8 mouse cellular contexts compared by ENCODE assay signal in the genomic region with DNA sequence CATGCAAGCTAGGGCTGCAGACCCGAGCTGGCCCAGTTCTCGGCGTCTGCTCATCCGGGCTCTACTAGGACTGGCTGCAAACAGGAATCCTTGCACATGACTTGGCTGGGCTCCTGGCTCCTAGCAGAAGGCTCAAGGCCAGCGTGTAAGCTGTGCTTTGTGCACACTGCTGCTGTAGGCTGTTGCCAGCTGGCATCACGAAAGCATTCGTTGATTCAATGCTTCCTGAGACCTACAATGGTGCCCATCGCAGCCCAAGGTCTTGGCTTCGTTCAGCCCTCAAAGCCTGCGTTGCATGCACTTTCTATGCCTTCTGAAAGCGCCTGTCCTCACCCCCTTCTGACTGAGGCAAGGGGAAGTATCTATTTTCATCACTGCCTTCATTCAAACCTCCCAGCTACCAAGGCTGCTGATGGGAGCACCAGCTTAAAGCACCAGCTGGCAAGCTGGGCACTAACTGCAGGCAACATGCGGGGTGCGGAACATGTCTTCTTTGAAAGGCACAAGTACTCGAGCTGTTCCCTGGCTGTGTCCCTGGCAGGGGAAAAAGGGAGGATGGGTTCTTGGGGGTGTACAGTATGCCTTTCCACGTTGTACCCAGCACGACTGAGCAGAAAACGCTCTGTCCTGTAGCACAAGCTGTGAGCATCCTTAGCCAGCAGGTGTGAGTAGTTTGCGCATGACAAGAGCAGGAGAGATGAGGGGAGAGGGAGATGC. TPM values are rescaled to one million over a fixed set of nuclear protein-coding genes. Genes with fewer than 3 reads are reported as not detected.
A peak's percentile ranks its signal among the peaks of the same experiment; 100 is the strongest.
DNase-seq lines count a peak whose midpoint lies in the region; ATAC-seq and TF ChIP-seq lines count a peak whose summit lies in the region.

No protein-coding gene starts in this region.

- H3K4me3 ChIP-seq in erythroblast, embryonic 14.5 days (replicated peaks), result peak overlapping the region; percentile 84
- H3K4me3 ChIP-seq in embryonic fibroblast, embryonic 13.5 days (ENCODE audit: insufficient read depth, low read length), result peak overlapping the region; percentile 78
- H3K4me3 ChIP-seq in heart, embryonic 11.5 days (ENCODE audit: low read depth, low read length), result peak overlapping the region; percentile 84; the same call in 1 of the 2 replicates
- peak overlapping the region; percentile 84 for H3K4me3 ChIP-seq in kidney, embryonic 15.5 days (replicated peaks)
- H3K4me3 ChIP-seq in limb, embryonic 13.5 days, result peak overlapping the region; percentile 68

- no peaks in the 10 kb centered on the region for H3K27me3 ChIP-seq in erythroblast, embryonic 14.5 days (ENCODE audit: control insufficient read depth)
- H3K27me3 ChIP-seq in heart, embryonic 11.5 days (ENCODE audit: control insufficient read depth, insufficient read depth, low read length), result no peaks in the 10 kb centered on the region
- no peaks in the 10 kb centered on the region for H3K27me3 ChIP-seq in kidney, embryonic 15.5 days
- no peaks in the 10 kb centered on the region for H3K27me3 ChIP-seq in limb, embryonic 13.5 days

- peaks cover 35% of the 10 kb centered on the region for H3K4me1 ChIP-seq in erythroblast, embryonic 14.5 days (ENCODE audit: control insufficient read depth)
- 0 out of 2 replicates have a peak, but pooled peaks cover 5% of the 10 kb centered on the region for H3K4me1 ChIP-seq in embryonic fibroblast, embryonic 13.5 days (ENCODE audit: control insufficient read depth, insufficient read depth, low read length)
- peaks cover 16% of the 10 kb centered on the region for H3K4me1 ChIP-seq in heart, embryonic 11.5 days (ENCODE audit: control insufficient read depth, insufficient read depth, low read length)
- H3K4me1 ChIP-seq in kidney, embryonic 15.5 days, result peaks cover 28% of the 10 kb centered on the region
- H3K4me1 ChIP-seq in limb, embryonic 13.5 days, result peaks cover 22% of the 10 kb centered on the region

- peak overlapping the region; percentile 59 for H3K27ac ChIP-seq in embryonic fibroblast, embryonic 13.5 days (ENCODE audit: insufficient read depth, low read length)
- H3K27ac ChIP-seq in heart, embryonic 11.5 days (ENCODE audit: low read depth, low read length), result no peak overlapping the region
- peak overlapping the region; percentile 69 for H3K27ac ChIP-seq in kidney, embryonic 15.5 days
- peak overlapping the region; percentile 66 for H3K27ac ChIP-seq in limb, embryonic 13.5 days

- peak; percentile 14 for DNase-seq in naive thymus-derived CD4-positive, alpha-beta T cell, adult 2 months (ENCODE audit: low read depth)
- peak; percentile 32 for DNase-seq in urinary bladder, postnatal 25 days (ENCODE audit: low spot score)

- peak; percentile 16; the same call in 1 of the 2 replicates for TF ChIP-seq POLR2A in embryonic fibroblast, embryonic 13.5 days (IDR thresholded peaks at IDR 0.05; ENCODE audit: low read depth, low read length)

- WGBS in heart, embryonic 11.5 days (ENCODE audit: insufficient replicate concordance), result 59% methylated on average over 18 of the region's 18 CpGs
- WGBS in kidney, embryonic 15.5 days, result 65% methylated on average over 18 of the region's 18 CpGs
- 64% methylated on average over 18 of the region's 18 CpGs for WGBS in limb, embryonic 13.5 days

- H3K4me2 ChIP-seq in heart, embryonic 11.5 days, result peak overlapping the region; percentile 97
- H3K4me2 ChIP-seq in kidney, embryonic 15.5 days, result peak overlapping the region; percentile 94
- peak overlapping the region; percentile 89 for H3K4me2 ChIP-seq in limb, embryonic 13.5 days (replicated peaks)

- peaks cover 35% of the 10 kb centered on the region for H3K36me3 ChIP-seq in erythroblast, embryonic 14.5 days (ENCODE audit: control insufficient read depth)
- H3K36me3 ChIP-seq in heart, embryonic 11.5 days (ENCODE audit: control insufficient read depth, insufficient read depth, low read length), result no peaks in the 10 kb centered on the region
- H3K36me3 ChIP-seq in kidney, embryonic 15.5 days, result peaks cover 43% of the 10 kb centered on the region
- peaks cover 41% of the 10 kb centered on the region for H3K36me3 ChIP-seq in limb, embryonic 13.5 days

- H3K9ac ChIP-seq in heart, embryonic 11.5 days (ENCODE audit: low read depth, low read length), result no peak overlapping the region; the same call in 1 of the 2 replicates
- peak overlapping the region; percentile 67 for H3K9ac ChIP-seq in kidney, embryonic 15.5 days
- H3K9ac ChIP-seq in limb, embryonic 13.5 days, result peak overlapping the region; percentile 77

- ATAC-seq in erythroblast, adult 5-6 weeks (replicated peaks; ENCODE audit: low FRiP score, poor library complexity, severe bottlenecking), result no peak
- no peak for ATAC-seq in heart, embryonic 11.5 days (replicated peaks; ENCODE audit: insufficient number of reproducible peaks, low FRiP score, low TSS enrichment)
- 0 out of 2 replicates have a peak, but pooled peaks have one; percentile 19 for ATAC-seq in kidney, embryonic 15.5 days (replicated peaks; ENCODE audit: low FRiP score)
- no peak for ATAC-seq in limb, embryonic 13.5 days (ENCODE audit: low FRiP score, low read depth)

- no peak for TF ChIP-seq CTCF in embryonic fibroblast, embryonic 13.5 days (IDR thresholded peaks at IDR 0.05; ENCODE audit: borderline replicate concordance, insufficient read depth, low read length)

- H3K9me3 ChIP-seq in erythroblast, embryonic 14.5 days (ENCODE audit: control insufficient read depth, low read length), result no peaks in the 10 kb centered on the region
- H3K9me3 ChIP-seq in heart, embryonic 11.5 days (replicated peaks; ENCODE audit: control insufficient read depth, low read length), result no peaks in the 10 kb centered on the region
- H3K9me3 ChIP-seq in kidney, embryonic 15.5 days (replicated peaks), result no peaks in the 10 kb centered on the region
- no peaks in the 10 kb centered on the region for H3K9me3 ChIP-seq in limb, embryonic 13.5 days

RNA-seq across cellular contexts. Expression of a gene that starts 0.8 kb away (rescaled TPM):
- polyA plus RNA-seq in erythroblast, embryonic 14.5 days (2012), result 2.5 TPM in 2 replicates
- 22.6 and 34.2 TPM in 2 replicates for total RNA-seq in erythroblast, adult 5-6 weeks (2015; ENCODE audit: low replicate concordance)
- 10.0 and 14.6 TPM in 2 replicates for total RNA-seq in erythroblast, adult 5-6 weeks (2017; ENCODE audit: low replicate concordance)
- polyA plus RNA-seq in embryonic fibroblast, embryonic 13.5 days (2011; ENCODE audit: insufficient read length, low read depth, missing spikeins), result 35.8 and 40.8 TPM in 2 replicates
- 32.4 and 38.9 TPM in 2 replicates for polyA plus RNA-seq in heart, embryonic 11.5 days (2014; fragmentation: Nextera tagmentation; extraction: Ambion mirVana)
- 53.7 and 54.6 TPM in 2 replicates for polyA plus RNA-seq in kidney, embryonic 15.5 days (2015; fragmentation: Nextera tagmentation; extraction: Ambion mirVana)
- polyA plus RNA-seq in limb, embryonic 13.5 days (2015; fragmentation: Nextera tagmentation; extraction: Ambion mirVana), result 56.3 and 56.4 TPM in 2 replicates

RNA-seq across cellular contexts. Expression of a gene that starts 37.8 kb away (rescaled TPM):
- polyA plus RNA-seq in erythroblast, embryonic 14.5 days (2012), result 0.78 and 0.94 TPM in 2 replicates
- 15.8 and 15.9 TPM in 2 replicates for total RNA-seq in erythroblast, adult 5-6 weeks (2015; ENCODE audit: low replicate concordance)
- total RNA-seq in erythroblast, adult 5-6 weeks (2017; ENCODE audit: low replicate concordance), result 5.6 and 9.4 TPM in 2 replicates
- polyA plus RNA-seq in embryonic fibroblast, embryonic 13.5 days (2011; ENCODE audit: insufficient read length, low read depth, missing spikeins), result 57.5 and 66.3 TPM in 2 replicates
- 50.6 and 59.5 TPM in 2 replicates for polyA plus RNA-seq in heart, embryonic 11.5 days (2014; fragmentation: Nextera tagmentation; extraction: Ambion mirVana)
- 71.3 and 82.3 TPM in 2 replicates for polyA plus RNA-seq in kidney, embryonic 15.5 days (2015; fragmentation: Nextera tagmentation; extraction: Ambion mirVana)
- 83.0 and 86.4 TPM in 2 replicates for polyA plus RNA-seq in limb, embryonic 13.5 days (2015; fragmentation: Nextera tagmentation; extraction: Ambion mirVana)

RNA-seq across cellular contexts. Expression of a gene that starts 53.8 kb away (rescaled TPM):
- not detected in 2 replicates for polyA plus RNA-seq in erythroblast, embryonic 14.5 days (2012)
- total RNA-seq in erythroblast, adult 5-6 weeks (2015; ENCODE audit: low replicate concordance), result not detected in 2 replicates
- total RNA-seq in erythroblast, adult 5-6 weeks (2017; ENCODE audit: low replicate concordance), result not detected in 2 replicates
- not detected in 2 replicates for polyA plus RNA-seq in embryonic fibroblast, embryonic 13.5 days (2011; ENCODE audit: insufficient read length, low read depth, missing spikeins)
- polyA plus RNA-seq in heart, embryonic 11.5 days (2014; fragmentation: Nextera tagmentation; extraction: Ambion mirVana), result 0.06 and 0.16 TPM in 2 replicates
- 0.78 and 1.1 TPM in 2 replicates for polyA plus RNA-seq in kidney, embryonic 15.5 days (2015; fragmentation: Nextera tagmentation; extraction: Ambion mirVana)
- 0.79 and 1.2 TPM in 2 replicates for polyA plus RNA-seq in limb, embryonic 13.5 days (2015; fragmentation: Nextera tagmentation; extraction: Ambion mirVana)

Comparison
In these comparisons a context has a peak if more than half of its experiments do, and no peak if none do; other contexts are left out.
1. RNA of a gene that starts 37.8 kb away (polyA plus RNA-seq): 83.0 to 86.4 TPM in limb, embryonic 13.5 days, 71.3 to 82.3 TPM in kidney, embryonic 15.5 days, 57.5 to 66.3 TPM in embryonic fibroblast, embryonic 13.5 days and 50.6 to 59.5 TPM in heart, embryonic 11.5 days; 0.78 to 0.94 TPM in erythroblast, embryonic 14.5 days; every median in the first group is over 10 times any median in the second.
2. Peak in every context shown above with its lines, with median percentiles within 50 percentile points of each other: H3K4me3 ChIP-seq and H3K4me2 ChIP-seq.